Mouse (Mus musculus): ENCODE data around the gene Pcca. TPM values are rescaled to one million over a fixed set of nuclear protein-coding genes. Genes with fewer than 3 reads are reported as not detected.
A peak's percentile ranks its signal among the peaks of the same experiment; 100 is the strongest.

The Pcca gene
- polyA plus RNA-seq, 1 experiment from 2014 or later, result 31.6 TPM

- no peak for DNase-seq (ENCODE audit: low spot score)
- no peak overlapping the region for H3K4me2 ChIP-seq (replicated peaks; ENCODE audit: low read depth, low read length)
Measured at GRCm38 (mm10) chr14:122903923-122904351, 369.8 kb downstream of the Pcca start.

GRCm38 (mm10) chr14:122905007-122905406 lies 370.9 kb downstream of the Pcca start:
- WGBS, result 88% methylated on average over 1 of the region's 1 CpGs
- Histone ChIP-seq H3K4me1 (replicated peaks; ENCODE audit: control insufficient read depth, insufficient read depth, low read length) (no peaks in the 10 kb centered on the region), H3K9me3 (ENCODE audit: control insufficient read depth, low read length) (no peaks in the 10 kb centered on the region), H3K27ac (ENCODE audit: low read depth, low read length) (no peak overlapping the region), H3K9ac (ENCODE audit: low read depth, low read length) (no peak overlapping the region), H3K27me3 (ENCODE audit: control insufficient read depth, insufficient read depth, low read length) (no peaks in the 10 kb centered on the region), H3K4me2 (replicated peaks; ENCODE audit: low read depth, low read length) (no peak overlapping the region), H3K4me3 (ENCODE audit: low read depth, low read length) (no peak overlapping the region), H3K36me3 (ENCODE audit: control insufficient read depth, insufficient read depth, low read length) (no peaks in the 10 kb centered on the region)
- no peak for ATAC-seq (ENCODE audit: low FRiP score)
- no peak for DNase-seq (ENCODE audit: low spot score)

More at GRCm38 (mm10) chr14:122903923-122904351, 369.8 kb downstream of the Pcca start:
- H3K27me3 ChIP-seq (ENCODE audit: control insufficient read depth, insufficient read depth, low read length), result no peaks in the 10 kb centered on the region
- H3K27ac ChIP-seq (ENCODE audit: low read depth, low read length), result no peak overlapping the region
- H3K36me3 ChIP-seq (ENCODE audit: control insufficient read depth, insufficient read depth, low read length), result no peaks in the 10 kb centered on the region
- ATAC-seq (ENCODE audit: low FRiP score), result no peak
- 75% methylated on average over 2 of the region's 2 CpGs for WGBS
- no peak overlapping the region for H3K9ac ChIP-seq (ENCODE audit: low read depth, low read length)
- H3K4me1 ChIP-seq (replicated peaks; ENCODE audit: control insufficient read depth, insufficient read depth, low read length), result no peaks in the 10 kb centered on the region
- no peaks in the 10 kb centered on the region for H3K9me3 ChIP-seq (ENCODE audit: control insufficient read depth, low read length)
- no peak overlapping the region for H3K4me3 ChIP-seq (ENCODE audit: low read depth, low read length)

- H3K4me2 ChIP-seq (replicated peaks; ENCODE audit: low read depth, low read length), result no peak overlapping the region
- H3K4me3 ChIP-seq (ENCODE audit: low read depth, low read length), result no peak overlapping the region
- H3K9me3 ChIP-seq (ENCODE audit: control insufficient read depth, low read length), result no peaks in the 10 kb centered on the region
- DNase-seq (ENCODE audit: low spot score) (no peak), ATAC-seq (ENCODE audit: low FRiP score) (no peak)
- H3K9ac ChIP-seq (ENCODE audit: low read depth, low read length), result no peak overlapping the region
- H3K36me3 ChIP-seq (ENCODE audit: control insufficient read depth, insufficient read depth, low read length), result no peaks in the 10 kb centered on the region
- no peaks in the 10 kb centered on the region for H3K4me1 ChIP-seq (replicated peaks; ENCODE audit: control insufficient read depth, insufficient read depth, low read length)
- H3K27ac ChIP-seq (ENCODE audit: low read depth, low read length), result no peak overlapping the region
- 94% methylated on average over 4 of the region's 4 CpGs for WGBS
- no peaks in the 10 kb centered on the region for H3K27me3 ChIP-seq (ENCODE audit: control insufficient read depth, insufficient read depth, low read length)
Measured at GRCm38 (mm10) chr14:122908075-122908474, 374.0 kb downstream of the Pcca start.

- no peak for ATAC-seq (ENCODE audit: low FRiP score)
Measured at GRCm38 (mm10) chr14:122909368-122910091, 375.4 kb downstream of the Pcca start.

GRCm38 (mm10) chr14:122911265-122911664 lies 377.1 kb downstream of the Pcca start:
- H3K27me3 ChIP-seq (ENCODE audit: control insufficient read depth, insufficient read depth, low read length), result no peaks in the 10 kb centered on the region
- no peak overlapping the region for H3K4me3 ChIP-seq (ENCODE audit: low read depth, low read length)
- no peak overlapping the region for H3K27ac ChIP-seq (ENCODE audit: low read depth, low read length)
- ATAC-seq (ENCODE audit: low FRiP score), result no peak
- no peaks in the 10 kb centered on the region for H3K9me3 ChIP-seq (ENCODE audit: control insufficient read depth, low read length)
- H3K4me2 ChIP-seq (replicated peaks; ENCODE audit: low read depth, low read length), result no peak overlapping the region
- no peak overlapping the region for H3K9ac ChIP-seq (ENCODE audit: low read depth, low read length)
- H3K4me1 ChIP-seq (replicated peaks; ENCODE audit: control insufficient read depth, insufficient read depth, low read length), result no peaks in the 10 kb centered on the region
- no peaks in the 10 kb centered on the region for H3K36me3 ChIP-seq (ENCODE audit: control insufficient read depth, insufficient read depth, low read length)
- no peak for DNase-seq (ENCODE audit: low spot score)

More at GRCm38 (mm10) chr14:122909368-122910091, 375.4 kb downstream of the Pcca start:
- no peaks in the 10 kb centered on the region for H3K4me1 ChIP-seq (replicated peaks; ENCODE audit: control insufficient read depth, insufficient read depth, low read length)
- 84% methylated on average over 5 of the region's 5 CpGs for WGBS
- H3K36me3 ChIP-seq (ENCODE audit: control insufficient read depth, insufficient read depth, low read length), result no peaks in the 10 kb centered on the region
- no peak overlapping the region for H3K4me3 ChIP-seq (ENCODE audit: low read depth, low read length)
- no peak overlapping the region for H3K4me2 ChIP-seq (replicated peaks; ENCODE audit: low read depth, low read length)
- no peaks in the 10 kb centered on the region for H3K9me3 ChIP-seq (ENCODE audit: control insufficient read depth, low read length)
- H3K9ac ChIP-seq (ENCODE audit: low read depth, low read length), result no peak overlapping the region
- no peak for DNase-seq (ENCODE audit: low spot score)
- no peak overlapping the region for H3K27ac ChIP-seq (ENCODE audit: low read depth, low read length)
- no peaks in the 10 kb centered on the region for H3K27me3 ChIP-seq (ENCODE audit: control insufficient read depth, insufficient read depth, low read length)

- peak overlapping the region; percentile 66; the same call in 1 of the 2 replicates for H3K4me2 ChIP-seq (replicated peaks; ENCODE audit: low read depth, low read length)
- H3K27ac ChIP-seq (ENCODE audit: low read depth, low read length), result no peak overlapping the region
- no peak overlapping the region; the same call in 1 of the 2 replicates for H3K9ac ChIP-seq (ENCODE audit: low read depth, low read length)
- 65% methylated on average over 1 of the region's 1 CpGs for WGBS
- DNase-seq (ENCODE audit: low spot score) (no peak), ATAC-seq (ENCODE audit: low FRiP score) (no peak)
- no peak overlapping the region; the same call in 1 of the 2 replicates for H3K4me3 ChIP-seq (ENCODE audit: low read depth, low read length)
- no peaks in the 10 kb centered on the region for H3K27me3 ChIP-seq (ENCODE audit: control insufficient read depth, insufficient read depth, low read length)
- no peaks in the 10 kb centered on the region for H3K36me3 ChIP-seq (ENCODE audit: control insufficient read depth, insufficient read depth, low read length)
- no peaks in the 10 kb centered on the region for H3K9me3 ChIP-seq (ENCODE audit: control insufficient read depth, low read length)
- no peaks in the 10 kb centered on the region for H3K4me1 ChIP-seq (replicated peaks; ENCODE audit: control insufficient read depth, insufficient read depth, low read length)
Measured at GRCm38 (mm10) chr14:122912137-122912536, 378.0 kb downstream of the Pcca start.

- ATAC-seq (ENCODE audit: low FRiP score), result peak; percentile 75
- no peaks in the 10 kb centered on the region for H3K36me3 ChIP-seq (ENCODE audit: control insufficient read depth, insufficient read depth, low read length)
- H3K4me1 ChIP-seq (replicated peaks; ENCODE audit: control insufficient read depth, insufficient read depth, low read length), result no peaks in the 10 kb centered on the region
- under 1% methylated on average over 58 of the region's 58 CpGs for WGBS
- peak overlapping the region; percentile 66 for H3K4me3 ChIP-seq (ENCODE audit: low read depth, low read length)
- H3K9me3 ChIP-seq (ENCODE audit: control insufficient read depth, low read length), result no peaks in the 10 kb centered on the region
- H3K4me2 ChIP-seq (replicated peaks; ENCODE audit: low read depth, low read length), result peak overlapping the region; percentile 66
- H3K9ac ChIP-seq (ENCODE audit: low read depth, low read length), result peak overlapping the region; percentile 61
- H3K27ac ChIP-seq (ENCODE audit: low read depth, low read length), result no peak overlapping the region
- DNase-seq (ENCODE audit: low spot score), result peak; percentile 64
- no peaks in the 10 kb centered on the region for H3K27me3 ChIP-seq (ENCODE audit: control insufficient read depth, insufficient read depth, low read length)
Measured at GRCm38 (mm10) chr14:122912812-122913498, 378.8 kb downstream of the Pcca start.

- WGBS, result 86% methylated on average over 6 of the region's 6 CpGs
- no peaks in the 10 kb centered on the region for H3K4me1 ChIP-seq (replicated peaks; ENCODE audit: control insufficient read depth, insufficient read depth, low read length)
- no peak within 1 kb of the TSS for H3K27ac ChIP-seq (ENCODE audit: low read depth, low read length)
- DNase-seq (ENCODE audit: low spot score) (no peak), ATAC-seq (ENCODE audit: low FRiP score) (no peak)
- no peaks in the 10 kb centered on the region for H3K27me3 ChIP-seq (ENCODE audit: control insufficient read depth, insufficient read depth, low read length)
- peak within 1 kb of the TSS; percentile 66 for H3K4me2 ChIP-seq (replicated peaks; ENCODE audit: low read depth, low read length)
- no peaks in the 10 kb centered on the region for H3K36me3 ChIP-seq (ENCODE audit: control insufficient read depth, insufficient read depth, low read length)
- H3K9ac ChIP-seq (ENCODE audit: low read depth, low read length), result peak within 1 kb of the TSS; percentile 61
- no peaks in the 10 kb centered on the region for H3K9me3 ChIP-seq (ENCODE audit: control insufficient read depth, low read length)
- H3K4me3 ChIP-seq (ENCODE audit: low read depth, low read length), result peak within 1 kb of the TSS; percentile 66
Measured at GRCm38 (mm10) chr14:122913657-122914056, 379.5 kb downstream of the Pcca start, which contains the start of gene Ggact. Gene Ggact (minus strand): TSS chr14:122913757.
